Mouse (Mus musculus) hindbrain, embryonic 14.5 days (tissue): Measurements from ENCODE around the gene Cep97. TPM values are rescaled to one million over a fixed set of nuclear protein-coding genes. Genes with fewer than 3 reads are reported as not detected.

ENCODE experiments used
- ATAC-seq: fragments of 200-750 bp; cut with Nextera tagmentation; 2 replicates; pipeline ENCODE4 v1.8.0; 2017; ENCODE audit warnings: moderate number of reproducible peaks, mild to moderate bottlenecking, moderate TSS enrichment, moderate library complexity; ENCODE audit not compliant: low FRiP score
- DNase-seq: peaks from one replicate; pipeline ENCODE4 v3.0.0-alpha.2; 2015; ENCODE audit warnings: low spot score
- H3K27ac ChIP-seq: fragments of 300-500 bp; sonication (generic); 2 replicates; pipeline ENCODE4 v1.5.1; 2014; ENCODE audit warnings: mild to moderate bottlenecking, moderate library complexity
- H3K27me3 ChIP-seq: fragments of 300-500 bp; sonication (generic); 2 replicates; pipeline ENCODE4 v1.6.1; 2014; ENCODE audit warnings: mild to moderate bottlenecking, low read length, mixed read lengths; ENCODE audit not compliant: control insufficient read depth, insufficient read depth
- H3K36me3 ChIP-seq: fragments of 300-500 bp; sonication (generic); replicated peaks from 2 replicates; pipeline ENCODE4 v1.6.1; 2014; ENCODE audit not compliant: control insufficient read depth, insufficient read depth
- H3K4me1 ChIP-seq: fragments of 300-500 bp; sonication (generic); replicated peaks from 2 replicates; pipeline ENCODE4 v1.6.1; 2014; ENCODE audit warnings: antibody characterized with exemption, low read length, mixed read lengths; ENCODE audit not compliant: control insufficient read depth, insufficient read depth
- H3K4me2 ChIP-seq: fragments of 300-500 bp; sonication (generic); replicated peaks from 2 replicates; pipeline ENCODE4 v1.6.1; 2014; ENCODE audit warnings: mild to moderate bottlenecking, moderate library complexity
- H3K4me3 ChIP-seq: fragments of 300-500 bp; sonication (generic); replicated peaks from 2 replicates; pipeline ENCODE4 v1.5.1; 2014; ENCODE audit warnings: mild to moderate bottlenecking, low read length
- H3K9ac ChIP-seq: fragments of 300-500 bp; sonication (generic); 2 replicates; pipeline ENCODE4 v1.6.1; 2014
- H3K9me3 ChIP-seq: fragments of 300-500 bp; sonication (generic); 2 replicates; pipeline ENCODE4 v1.6.1; 2016; ENCODE audit warnings: low read length; ENCODE audit not compliant: control insufficient read depth
- WGBS: fragments of 180-500 bp; shearing (Covaris S2); extraction: QIAGEN DNeasy Blood & Tissue Kit; methylation state at CpG from one replicate; pipeline ENCODE4 v1.1.7; 2014; 5-methylcytosine and 5-hydroxymethylcytosine counted together
- polyA plus RNA-seq: library from polyadenylated mRNA; unstranded; fragments of >200 nt; fragmentation: Nextera tagmentation; extraction: Ambion mirVana; gene quantifications from 2 replicates; pipeline ENCODE4 v1.2.1, GENCODE M21; 2014

Gene Cep97
- polyA plus RNA-seq, 1 experiment from 2014 or later: 15.6 TPM

DNA sequence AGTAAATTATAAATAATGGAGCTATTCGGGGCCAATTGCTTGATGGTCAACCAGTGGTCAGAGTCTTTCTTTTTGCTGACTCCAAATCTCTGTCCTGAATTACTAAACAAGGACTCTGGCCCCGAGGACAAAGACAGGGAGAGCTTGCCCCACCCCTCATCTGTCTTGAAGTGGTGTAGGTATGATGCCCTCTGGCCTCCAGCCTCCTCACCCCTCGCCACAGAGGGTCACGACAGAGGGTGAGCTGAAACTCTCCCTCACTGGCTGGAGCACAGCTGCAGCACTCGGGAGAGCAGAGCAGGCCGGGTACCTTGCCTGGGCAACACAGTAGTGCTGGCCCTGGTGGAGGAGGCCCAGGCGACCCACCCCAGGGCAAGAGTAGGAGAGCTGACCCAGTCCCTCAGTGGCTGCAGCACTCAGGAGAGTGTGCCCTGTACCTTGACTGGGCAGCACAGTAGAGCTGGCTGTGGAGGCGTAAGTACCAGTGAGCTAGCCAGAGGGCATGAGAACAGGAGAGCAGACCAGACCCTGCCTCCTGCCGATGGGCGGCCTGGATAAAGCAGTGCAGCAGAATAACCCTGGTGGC lies 24.4 kb downstream of the Cep97 start:
- DNase-seq (no peak), ATAC-seq (0 out of 2 replicates have a peak, but pooled peaks have one; percentile 31)
- Histone ChIP-seq H3K9ac (no peak overlapping the region), H3K27ac (no peak overlapping the region), H3K9me3 (no peaks in the 10 kb centered on the region), H3K4me3 (no peak overlapping the region), H3K36me3 (peaks cover 77% of the 10 kb centered on the region), H3K4me1 (no peaks in the 10 kb centered on the region), H3K4me2 (no peak overlapping the region), H3K27me3 (no peaks in the 10 kb centered on the region)
- WGBS: 90% methylated on average over 10 of the region's 10 CpGs

DNA sequence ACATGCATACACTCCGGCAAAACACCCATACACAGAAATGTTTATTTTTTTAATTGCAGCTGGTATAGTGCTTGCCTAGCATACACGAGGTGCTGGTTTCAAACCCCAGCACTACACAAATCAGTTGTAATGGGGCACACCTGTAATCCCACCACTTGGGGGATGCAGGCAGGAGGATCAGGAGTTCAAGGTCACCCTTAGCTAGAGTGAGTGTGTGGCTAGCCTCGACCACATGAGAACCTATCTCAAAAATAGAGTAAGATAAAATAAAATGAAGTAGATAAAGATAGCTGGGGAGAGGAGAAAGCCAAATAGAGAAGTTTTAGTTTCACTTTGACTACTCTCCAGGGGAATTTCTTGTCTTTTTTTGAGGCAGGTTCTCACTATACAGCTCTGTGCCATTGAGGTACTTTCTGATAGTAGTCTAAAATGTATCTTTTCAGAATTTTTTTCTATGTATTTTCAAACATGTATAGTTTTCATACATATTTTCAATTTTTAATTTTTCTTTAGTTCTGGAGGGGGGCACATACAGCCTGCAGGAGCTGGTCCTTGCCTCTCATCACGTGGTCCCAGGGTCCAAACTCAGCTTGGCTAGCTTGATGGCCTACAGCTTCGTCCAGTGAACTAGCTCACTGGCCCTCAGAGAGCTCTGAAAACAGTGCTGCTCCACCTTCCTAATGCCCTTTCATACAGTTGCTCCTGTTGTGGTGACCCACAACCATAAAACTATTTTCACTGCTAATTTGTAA lies 27.6 kb downstream of the Cep97 start:
- no peak for DNase-seq
- Histone ChIP-seq H3K4me2 (no peak overlapping the region), H3K27ac (no peak overlapping the region), H3K4me1 (no peaks in the 10 kb centered on the region), H3K9me3 (no peaks in the 10 kb centered on the region), H3K9ac (no peak overlapping the region), H3K4me3 (no peak overlapping the region), H3K27me3 (no peaks in the 10 kb centered on the region), H3K36me3 (peaks cover 65% of the 10 kb centered on the region)
- no peak for ATAC-seq
- WGBS: 94% methylated on average over 5 of the region's 5 CpGs

DNA sequence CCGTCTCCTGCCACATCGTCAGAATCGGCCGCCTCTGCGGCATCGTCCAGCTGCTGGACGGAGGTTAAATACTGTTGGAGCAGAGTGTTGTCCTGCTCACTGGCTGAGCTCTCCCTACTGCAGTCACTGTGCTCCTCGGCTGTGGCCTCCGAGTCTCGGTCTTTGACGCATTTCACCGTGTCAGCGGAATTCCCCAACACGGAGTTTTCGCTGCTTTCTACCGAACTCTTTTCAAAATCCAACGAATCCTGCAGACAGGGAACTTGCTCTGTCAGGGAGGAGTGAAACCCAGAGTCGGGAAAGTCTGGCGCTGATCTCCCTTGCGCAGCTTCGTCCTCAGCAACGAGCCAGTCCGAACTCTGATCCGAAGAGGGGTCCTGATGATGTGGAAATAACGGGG lies 29.3 kb downstream of the Cep97 start:
- Histone ChIP-seq H3K9ac (no peak overlapping the region), H3K36me3 (peaks cover 54% of the 10 kb centered on the region), H3K27ac (no peak overlapping the region), H3K27me3 (no peaks in the 10 kb centered on the region), H3K4me3 (no peak overlapping the region), H3K9me3 (no peaks in the 10 kb centered on the region), H3K4me2 (no peak overlapping the region), H3K4me1 (no peaks in the 10 kb centered on the region)
- no peak for DNase-seq
- no peak for ATAC-seq
- WGBS: 91% methylated on average over 25 of the region's 25 CpGs

DNA sequence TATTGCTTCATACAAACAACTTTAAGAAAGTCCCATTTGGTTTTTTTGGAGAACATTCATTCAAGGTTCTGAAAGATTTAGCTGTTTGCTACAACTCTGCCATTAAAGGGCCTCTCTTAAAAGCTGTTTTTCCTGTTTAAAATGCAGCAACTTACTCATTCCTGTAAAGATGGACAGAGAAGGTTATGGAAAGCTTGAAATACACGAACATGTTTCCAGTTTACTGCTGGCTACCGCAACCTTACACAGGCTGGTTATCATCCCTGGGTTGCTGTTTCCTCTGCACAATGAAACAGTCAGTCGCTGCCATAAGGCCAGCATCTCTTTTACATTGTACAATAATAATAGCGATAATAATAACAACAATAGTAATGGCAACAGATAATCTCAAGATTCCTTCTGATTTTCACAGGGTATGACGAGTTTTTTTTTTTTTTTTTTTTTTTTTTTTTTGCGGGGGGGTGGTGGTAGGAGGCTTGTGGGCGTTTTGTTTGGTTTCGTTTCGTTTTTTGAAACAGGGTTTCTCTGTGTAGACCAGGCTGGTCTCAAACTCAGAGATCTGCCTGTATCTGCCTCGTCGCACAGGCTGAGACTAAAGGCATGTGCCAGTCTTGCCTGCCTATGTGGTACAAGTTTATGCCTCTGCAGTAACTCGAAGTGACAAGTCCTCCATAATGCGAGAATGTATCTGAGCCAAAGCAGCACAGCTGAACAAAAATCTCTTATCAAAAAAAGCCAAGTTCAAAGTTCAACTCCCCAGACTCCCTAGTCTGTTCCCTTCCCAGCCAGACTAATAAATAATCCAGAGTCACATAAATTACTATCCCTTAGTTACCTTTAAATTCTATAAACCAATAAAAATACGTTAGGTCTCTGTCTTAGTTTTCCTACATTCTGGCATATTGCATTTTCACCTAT lies 32.6 kb downstream of the Cep97 start:
- no peak for ATAC-seq
- H3K27me3 ChIP-seq: no peaks in the 10 kb centered on the region
- no peak for DNase-seq
- H3K4me1 ChIP-seq: no peaks in the 10 kb centered on the region
- H3K9ac ChIP-seq: no peak overlapping the region
- no peak overlapping the region for H3K4me3 ChIP-seq
- 96% methylated on average over 14 of the region's 14 CpGs for WGBS
- H3K36me3 ChIP-seq: peaks cover 36% of the 10 kb centered on the region
- H3K4me2 ChIP-seq: no peak overlapping the region
- H3K27ac ChIP-seq: no peak overlapping the region
- H3K9me3 ChIP-seq: no peaks in the 10 kb centered on the region

DNA sequence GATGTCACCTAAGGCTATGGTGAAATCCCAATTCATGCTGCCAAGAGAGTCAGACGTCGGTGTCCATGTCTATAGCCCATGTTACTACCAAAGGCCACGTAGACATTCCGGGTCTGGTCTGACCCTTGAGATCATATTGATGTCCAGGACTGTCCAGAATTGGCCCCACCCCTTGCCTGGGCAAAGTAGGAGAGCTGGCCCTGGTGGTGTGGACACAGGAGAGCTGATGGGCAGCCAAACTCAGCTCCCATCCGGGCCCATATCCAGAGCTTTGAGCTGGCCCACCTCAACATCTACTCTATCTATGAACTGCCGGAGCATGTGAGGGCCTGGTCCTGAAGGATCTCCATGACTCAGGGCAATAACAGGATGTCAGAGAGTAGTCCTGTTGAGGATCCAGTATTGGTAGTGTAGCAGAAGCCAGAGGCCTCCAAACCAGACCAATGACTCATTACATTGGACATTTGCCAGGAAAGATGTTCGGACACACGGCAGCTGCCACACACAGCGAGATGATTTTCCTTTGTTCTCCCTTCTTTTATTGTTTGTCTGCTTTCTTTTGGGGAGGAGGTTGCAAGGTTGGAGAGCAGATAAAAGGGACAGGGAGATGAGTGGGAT lies 36.2 kb downstream of the Cep97 start:
- no peaks in the 10 kb centered on the region for H3K27me3 ChIP-seq
- no peak overlapping the region for H3K4me2 ChIP-seq
- no peak overlapping the region for H3K4me3 ChIP-seq
- 74% methylated on average over 9 of the region's 9 CpGs for WGBS
- DNase-seq (no peak), ATAC-seq (no peak)
- peaks cover 9% of the 10 kb centered on the region; the same call in 1 of the 2 replicates for H3K36me3 ChIP-seq
- H3K4me1 ChIP-seq: peaks cover 20% of the 10 kb centered on the region
- H3K9ac ChIP-seq: no peak overlapping the region
- H3K9me3 ChIP-seq: no peaks in the 10 kb centered on the region
- no peak overlapping the region for H3K27ac ChIP-seq

DNA sequence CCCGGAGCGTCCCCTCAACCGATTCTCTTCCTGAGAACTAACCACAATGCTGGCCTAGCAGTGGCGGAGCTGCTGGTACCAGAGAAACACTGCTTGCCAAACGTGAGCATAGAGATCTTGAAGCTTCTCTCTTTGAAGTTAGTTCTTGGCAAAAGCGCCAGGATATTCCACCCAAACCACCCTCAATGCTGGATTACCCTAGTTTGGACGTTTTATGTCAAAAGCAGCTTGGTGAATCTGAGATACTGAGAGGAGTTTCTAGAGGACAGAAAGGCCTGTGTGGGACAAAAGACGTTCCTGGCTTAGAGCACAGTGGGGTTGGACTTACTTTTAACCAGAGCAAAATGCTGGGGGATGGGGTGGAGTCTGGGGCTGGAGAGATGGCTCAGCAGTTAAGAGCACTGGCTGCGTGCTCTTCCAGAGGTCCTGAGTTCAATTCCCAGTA lies 39.0 kb downstream of the Cep97 start:
- ATAC-seq (no peak), DNase-seq (no peak)
- H3K9me3 ChIP-seq: no peaks in the 10 kb centered on the region
- H3K4me2 ChIP-seq: peak overlapping the region; percentile 77
- H3K4me1 ChIP-seq: peaks cover 20% of the 10 kb centered on the region
- H3K36me3 ChIP-seq: no peaks in the 10 kb centered on the region
- WGBS: 2% methylated on average over 9 of the region's 9 CpGs
- no peaks in the 10 kb centered on the region for H3K27me3 ChIP-seq
- peak overlapping the region; percentile 84 for H3K4me3 ChIP-seq
- peak overlapping the region; percentile 91 for H3K9ac ChIP-seq
- H3K27ac ChIP-seq: peak overlapping the region; percentile 88

DNA sequence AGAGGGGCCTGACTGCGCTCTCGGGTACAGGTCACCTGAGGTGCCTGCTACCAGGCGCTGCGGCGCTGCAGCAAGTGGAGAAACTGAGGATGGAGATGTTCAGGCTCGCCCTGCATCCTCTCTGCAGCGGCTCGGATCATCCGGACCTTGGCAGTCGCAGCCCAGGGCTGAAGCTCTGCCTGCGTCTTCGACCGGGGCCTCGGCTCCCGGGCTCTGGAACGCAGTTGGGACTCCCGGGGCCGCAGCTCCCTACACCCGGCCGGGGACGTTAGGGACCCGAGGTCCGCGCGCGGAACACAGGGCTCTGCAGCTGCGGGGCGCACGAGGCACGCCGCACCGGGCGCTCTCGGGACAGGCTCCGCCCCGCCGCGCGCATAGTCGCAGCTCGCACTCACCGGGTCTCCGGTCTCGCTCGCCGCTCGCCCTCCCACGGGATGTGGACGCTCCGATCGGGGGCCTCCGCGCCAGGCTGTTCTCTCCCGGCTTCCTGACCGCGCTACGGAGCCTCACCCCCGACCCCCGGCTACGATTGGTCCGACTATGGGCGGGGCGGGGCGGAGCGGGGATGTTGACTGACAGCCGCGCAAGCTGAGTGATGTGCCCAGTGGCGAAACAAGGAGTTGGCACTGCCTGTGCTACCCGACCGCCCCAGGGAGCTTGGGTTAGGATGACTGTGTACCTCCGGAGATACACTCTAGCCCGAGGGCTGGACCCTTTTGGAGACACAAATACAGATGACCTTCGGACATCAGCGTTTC lies 39.6 kb downstream of the Cep97 start, which contains the start of gene Nxpe3:
Gene Nxpe3, minus strand, starts transcription at position 393 of the 758 bp plus-strand sequence.
- Histone ChIP-seq H3K27ac (peak within 1 kb of the TSS; percentile 88), H3K36me3 (0 out of 2 replicates have a peak, but pooled peaks cover under 1% of the 10 kb centered on the region), H3K4me1 (peaks cover 20% of the 10 kb centered on the region), H3K27me3 (no peaks in the 10 kb centered on the region), H3K9ac (peak within 1 kb of the TSS; percentile 91), H3K9me3 (no peaks in the 10 kb centered on the region), H3K4me2 (peak within 1 kb of the TSS; percentile 77), H3K4me3 (peak within 1 kb of the TSS; percentile 84)
- DNase-seq (peak; percentile 78), ATAC-seq (peak; percentile 96)
- WGBS: under 1% methylated on average over 65 of the region's 74 CpGs

DNA sequence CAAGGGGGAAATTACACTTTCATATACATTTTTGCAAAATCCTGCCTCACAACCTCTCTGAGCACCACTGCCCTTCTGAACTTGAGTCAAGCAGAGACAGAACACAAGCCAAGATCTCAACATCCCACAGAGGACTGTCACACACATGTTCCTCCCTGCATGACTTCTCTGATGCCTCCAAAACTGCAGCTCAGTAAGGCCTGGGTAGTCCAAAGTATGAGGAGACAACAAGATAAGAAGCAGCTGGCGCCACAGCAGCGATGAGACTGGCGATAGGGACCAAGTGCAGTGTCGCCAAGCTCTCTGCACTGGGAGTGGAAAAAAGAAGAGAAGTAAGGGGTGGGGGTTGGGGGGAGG lies 40.1 kb downstream of the Cep97 start:
- Histone ChIP-seq H3K9ac (peak overlapping the region; percentile 91), H3K4me1 (peaks cover 20% of the 10 kb centered on the region), H3K4me3 (peak overlapping the region; percentile 84), H3K27ac (peak overlapping the region; percentile 88), H3K36me3 (peaks cover 6% of the 10 kb centered on the region), H3K27me3 (no peaks in the 10 kb centered on the region), H3K4me2 (peak overlapping the region; percentile 77), H3K9me3 (no peaks in the 10 kb centered on the region)
- 0% methylated on average over 4 of the region's 4 CpGs for WGBS
- no peak for ATAC-seq
- DNase-seq: peak; percentile 31
